Mouse (Mus musculus): Measurements from ENCODE around the gene Cmc2.

DNA sequence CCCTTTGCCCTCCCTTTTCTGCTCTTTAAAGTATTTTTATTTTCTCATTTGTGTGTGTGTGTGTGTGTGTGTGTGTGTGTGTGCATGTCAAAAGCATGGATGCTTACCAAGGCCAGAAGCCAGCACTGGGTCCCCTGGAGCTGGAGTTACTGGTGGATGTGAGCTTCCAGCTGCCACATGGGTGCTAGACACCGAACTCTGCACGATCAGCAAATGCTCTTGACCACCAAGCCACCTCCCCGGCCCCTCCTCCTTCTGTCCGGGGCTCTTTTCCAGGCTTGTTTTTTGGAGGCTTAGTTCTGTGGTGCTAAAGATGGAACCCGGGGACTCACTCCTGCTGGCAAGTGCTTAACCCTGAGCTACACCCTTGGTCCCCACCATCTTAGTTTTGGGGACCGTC is 25.6 kb upstream of the Cmc2 start:
- TF ChIP-seq CTCF (IDR thresholded peaks at IDR 0.05) (no peak), EP300 (IDR thresholded peaks at IDR 0.05; ENCODE audit: insufficient read depth, low read depth, low read length) (no peak)
